Mouse (Mus musculus) hindbrain, postnatal 0 days (tissue): ENCODE results near the gene Tmcc3. TPM values are rescaled to one million over a fixed set of nuclear protein-coding genes. Genes with fewer than 3 reads are reported as not detected.

Source experiments
- ATAC-seq: fragments of 200-750 bp; cut with Nextera tagmentation; 2 replicates; pipeline ENCODE4 v1.8.0; 2017; ENCODE audit warnings: mild to moderate bottlenecking, moderate TSS enrichment, moderate library complexity
- DNase-seq: peaks from one replicate; pipeline ENCODE4 v3.0.0-alpha.2; 2015; ENCODE audit warnings: low spot score
- H3K27ac ChIP-seq: fragments of 300-500 bp; sonication (generic); 2 replicates; pipeline ENCODE4 v1.5.1; 2014; ENCODE audit warnings: mild to moderate bottlenecking
- H3K27me3 ChIP-seq: fragments of 300-500 bp; sonication (generic); 2 replicates; pipeline ENCODE4 v1.6.1; 2014; ENCODE audit warnings: low read length, mixed read lengths; ENCODE audit not compliant: insufficient read depth
- H3K36me3 ChIP-seq: fragments of 300-500 bp; sonication (generic); 2 replicates; pipeline ENCODE4 v1.6.1; 2014; ENCODE audit warnings: low read length, mixed read lengths; ENCODE audit not compliant: insufficient read depth
- H3K4me1 ChIP-seq: fragments of 300-500 bp; sonication (generic); 2 replicates; pipeline ENCODE4 v1.6.1; 2014; ENCODE audit warnings: antibody characterized with exemption, low read length, mixed read lengths; ENCODE audit not compliant: insufficient read depth
- H3K4me2 ChIP-seq: fragments of 300-500 bp; sonication (generic); 2 replicates; pipeline ENCODE4 v1.6.1; 2014; ENCODE audit warnings: low read depth, mild to moderate bottlenecking, low read length, moderate library complexity, mixed read lengths
- H3K4me3 ChIP-seq: fragments of 300-500 bp; sonication (generic); 2 replicates; pipeline ENCODE4 v1.5.1; 2014; ENCODE audit warnings: low read length
- H3K9ac ChIP-seq: fragments of 300-500 bp; sonication (generic); replicated peaks from 2 replicates; pipeline ENCODE4 v1.6.1; 2014; ENCODE audit warnings: mild to moderate bottlenecking, low read length, moderate library complexity, mixed read lengths
- H3K9me3 ChIP-seq: fragments of 300-500 bp; sonication (generic); 2 replicates; pipeline ENCODE4 v1.6.1; 2016; ENCODE audit warnings: low read length, mixed read lengths
- CTCF ChIP-seq: IDR thresholded peaks from 2 replicates; pipeline ENCODE4 v1.5.1; 2016; ENCODE audit warnings: antibody characterized with exemption, control low read depth, low read depth
- WGBS: fragments of 180-500 bp; shearing (Covaris S2); extraction: QIAGEN DNeasy Blood & Tissue Kit; methylation state at CpG from one replicate; pipeline ENCODE4 v1.1.7; 2014; 5-methylcytosine and 5-hydroxymethylcytosine counted together
- polyA plus RNA-seq: library from polyadenylated mRNA; unstranded; fragments of >200 nt; fragmentation: Nextera tagmentation; extraction: Ambion mirVana; gene quantifications from 2 replicates; pipeline ENCODE4 v1.2.1, GENCODE M21; 2015
- total RNA-seq: library from RNA; depleted of rRNA; stranded (reverse); fragments of >200 nt; gene quantifications from 2 replicates; pipeline ENCODE4 v1.2.3, GENCODE M21; 2014

Tmcc3 gene
- total and polyA plus RNA-seq, 2 experiments from 2014 or later = 9.7 to 15.3 TPM

- ATAC-seq (no peak), DNase-seq (no peak)
- Histone ChIP-seq H3K4me3 (no peak overlapping the region), H3K4me2 (no peak overlapping the region), H3K27ac (no peak overlapping the region), H3K9me3 (no peaks in the 10 kb centered on the region), H3K27me3 (no peaks in the 10 kb centered on the region), H3K36me3 (no peaks in the 10 kb centered on the region), H3K4me1 (no peaks in the 10 kb centered on the region), H3K9ac (no peak overlapping the region)
- TF ChIP-seq CTCF = no peak
- WGBS = 65% methylated on average over 7 of the region's 7 CpGs
Observed at GRCm38 (mm10) chr10:94500877-94501273, 189.1 kb downstream of the Tmcc3 start.

- Histone ChIP-seq H3K27me3 (no peaks in the 10 kb centered on the region), H3K4me2 (no peak overlapping the region), H3K9ac (no peak overlapping the region), H3K9me3 (no peaks in the 10 kb centered on the region), H3K4me1 (no peaks in the 10 kb centered on the region), H3K27ac (no peak overlapping the region), H3K36me3 (no peaks in the 10 kb centered on the region), H3K4me3 (no peak overlapping the region)
- no peak for ATAC-seq
- WGBS = 79% methylated on average over 10 of the region's 10 CpGs
- TF ChIP-seq CTCF = no peak
- no peak for DNase-seq
Observed at GRCm38 (mm10) chr10:94501796-94502195, 190.0 kb downstream of the Tmcc3 start.

GRCm38 (mm10) chr10:94505248-94505772 is 193.6 kb downstream of the Tmcc3 start:
- TF ChIP-seq CTCF = no peak
- WGBS = 77% methylated on average over 16 of the region's 16 CpGs
- H3K36me3 ChIP-seq = no peaks in the 10 kb centered on the region
- H3K4me1 ChIP-seq = no peaks in the 10 kb centered on the region
- no peaks in the 10 kb centered on the region for H3K27me3 ChIP-seq
- DNase-seq = no peak
- no peaks in the 10 kb centered on the region for H3K9me3 ChIP-seq
- no peak for ATAC-seq
- H3K9ac ChIP-seq = no peak overlapping the region
- H3K27ac ChIP-seq = no peak overlapping the region
- H3K4me3 ChIP-seq = no peak overlapping the region
- H3K4me2 ChIP-seq = no peak overlapping the region

- no peak overlapping the region for H3K9ac ChIP-seq
- no peak for TF ChIP-seq CTCF
- H3K9me3 ChIP-seq = no peaks in the 10 kb centered on the region
- H3K4me3 ChIP-seq = no peak overlapping the region
- H3K36me3 ChIP-seq = no peaks in the 10 kb centered on the region
- no peak overlapping the region for H3K4me2 ChIP-seq
- ATAC-seq = no peak
- no peak for DNase-seq
- 65% methylated on average over 5 of the region's 5 CpGs for WGBS
- H3K4me1 ChIP-seq = no peaks in the 10 kb centered on the region
- no peaks in the 10 kb centered on the region for H3K27me3 ChIP-seq
- no peak overlapping the region for H3K27ac ChIP-seq
Observed at GRCm38 (mm10) chr10:94508863-94509262, 197.1 kb downstream of the Tmcc3 start.

- no peak for TF ChIP-seq CTCF
- ATAC-seq (no peak), DNase-seq (no peak)
- Histone ChIP-seq H3K4me3 (no peak overlapping the region), H3K27ac (no peak overlapping the region), H3K9me3 (no peaks in the 10 kb centered on the region), H3K36me3 (no peaks in the 10 kb centered on the region), H3K9ac (no peak overlapping the region), H3K4me1 (0 out of 2 replicates have a peak, but pooled peaks cover 7% of the 10 kb centered on the region), H3K4me2 (no peak overlapping the region), H3K27me3 (no peaks in the 10 kb centered on the region)
- WGBS = 91% methylated on average over 1 of the region's 1 CpGs
Observed at GRCm38 (mm10) chr10:94512771-94513170, 201.0 kb downstream of the Tmcc3 start.

GRCm38 (mm10) chr10:94514091-94514505 is 202.3 kb downstream of the Tmcc3 start:
- 0 out of 2 replicates have a peak, but pooled peaks cover 7% of the 10 kb centered on the region for H3K4me1 ChIP-seq
- H3K27me3 ChIP-seq = no peaks in the 10 kb centered on the region
- H3K4me2 ChIP-seq = peak overlapping the region; percentile 88
- no peak for ATAC-seq
- H3K4me3 ChIP-seq = peak overlapping the region; percentile 78
- peak overlapping the region; percentile 79 for H3K9ac ChIP-seq
- DNase-seq = no peak
- H3K36me3 ChIP-seq = no peaks in the 10 kb centered on the region
- WGBS = 4% methylated on average over 12 of the region's 12 CpGs
- H3K9me3 ChIP-seq = no peaks in the 10 kb centered on the region
- peak overlapping the region; percentile 84; the same call in 1 of the 2 replicates for H3K27ac ChIP-seq
- no peak for TF ChIP-seq CTCF

GRCm38 (mm10) chr10:94514506-94515178 is 202.9 kb downstream of the Tmcc3 start:
- H3K27me3 ChIP-seq = no peaks in the 10 kb centered on the region
- peak; percentile 75 for DNase-seq
- 6% methylated on average over 65 of the region's 71 CpGs for WGBS
- peak overlapping the region; percentile 79 for H3K9ac ChIP-seq
- peak overlapping the region; percentile 88 for H3K4me2 ChIP-seq
- H3K4me1 ChIP-seq = peaks cover 8% of the 10 kb centered on the region; the same call in 1 of the 2 replicates
- H3K9me3 ChIP-seq = no peaks in the 10 kb centered on the region
- H3K36me3 ChIP-seq = no peaks in the 10 kb centered on the region
- peak overlapping the region; percentile 78 for H3K4me3 ChIP-seq
- H3K27ac ChIP-seq = peak overlapping the region; percentile 84
- no peak for TF ChIP-seq CTCF
- peak; percentile 87 for ATAC-seq
